Mouse (Mus musculus): ENCODE results near the gene Fbxw8. TPM values are rescaled to one million over a fixed set of nuclear protein-coding genes. Genes with fewer than 3 reads are reported as not detected.

The Fbxw8 gene
- 27.6 and 28.5 TPM in 2 replicates for polyA plus RNA-seq (2014; fragmentation: Nextera tagmentation; extraction: Ambion mirVana)

DNA sequence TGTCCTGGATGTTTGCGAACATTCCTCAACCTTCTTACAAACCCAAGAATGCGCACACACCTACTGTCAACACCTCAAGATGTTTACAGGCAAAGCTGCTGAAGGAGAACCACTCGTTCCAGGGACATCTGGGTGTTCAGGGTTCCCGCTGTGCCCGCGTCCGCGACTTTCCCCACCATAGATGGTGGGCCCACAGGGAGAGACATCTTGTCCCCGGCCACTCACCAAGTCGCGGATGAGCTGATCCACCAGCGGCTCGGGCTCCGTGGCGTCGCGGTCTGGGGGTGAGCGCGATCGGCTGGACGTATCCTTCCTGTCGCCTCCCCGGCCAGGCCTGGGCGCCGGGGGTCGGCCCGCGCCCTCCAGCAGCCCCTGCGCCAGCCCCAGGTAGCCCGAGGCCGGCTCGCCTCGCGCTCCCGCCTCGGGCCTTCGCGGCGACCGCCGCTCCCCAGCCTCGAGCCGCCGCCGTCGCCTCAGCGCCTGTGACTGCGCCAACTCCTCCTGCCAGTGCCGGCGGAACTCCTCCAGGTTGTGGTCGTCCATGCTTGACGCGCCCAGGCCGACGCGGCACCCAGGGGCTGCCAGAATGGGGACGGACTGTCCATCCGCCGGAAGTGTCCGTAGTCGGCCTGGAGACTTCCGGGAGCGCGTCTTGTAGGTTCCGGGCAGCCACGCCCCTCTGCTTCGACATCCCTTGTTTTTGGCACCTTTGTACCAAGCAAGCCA is at the start of gene Fbxw8:
Gene Fbxw8 (minus strand): TSS at position 626 of the 726 bp plus-strand sequence.
- Histone ChIP-seq H3K4me3 (ENCODE audit: low read depth, low read length) (peak within 1 kb of the TSS; percentile 99), H3K9me3 (ENCODE audit: control insufficient read depth, low read length) (no peaks in the 10 kb centered on the region), H3K9ac (ENCODE audit: low read length) (peak within 1 kb of the TSS; percentile 89), H3K27ac (ENCODE audit: low read depth, low read length) (0 out of 2 replicates have a peak within 1 kb of the TSS, but pooled peaks have one; percentile 18), H3K27me3 (ENCODE audit: control insufficient read depth, insufficient read depth, low read length) (no peaks in the 10 kb centered on the region), H3K4me2 (ENCODE audit: low read depth, low read length, severe bottlenecking) (peak within 1 kb of the TSS; percentile 73), H3K36me3 (ENCODE audit: control insufficient read depth, insufficient read depth, low read length) (no peaks in the 10 kb centered on the region), H3K4me1 (replicated peaks; ENCODE audit: control insufficient read depth, insufficient read depth, low read length) (no peaks in the 10 kb centered on the region)
- 1% methylated on average over 66 of the region's 67 CpGs for WGBS
- DNase-seq (ENCODE audit: low spot score) (peak; percentile 94), ATAC-seq (replicated peaks; ENCODE audit: low FRiP score) (peak; percentile 90)

DNA sequence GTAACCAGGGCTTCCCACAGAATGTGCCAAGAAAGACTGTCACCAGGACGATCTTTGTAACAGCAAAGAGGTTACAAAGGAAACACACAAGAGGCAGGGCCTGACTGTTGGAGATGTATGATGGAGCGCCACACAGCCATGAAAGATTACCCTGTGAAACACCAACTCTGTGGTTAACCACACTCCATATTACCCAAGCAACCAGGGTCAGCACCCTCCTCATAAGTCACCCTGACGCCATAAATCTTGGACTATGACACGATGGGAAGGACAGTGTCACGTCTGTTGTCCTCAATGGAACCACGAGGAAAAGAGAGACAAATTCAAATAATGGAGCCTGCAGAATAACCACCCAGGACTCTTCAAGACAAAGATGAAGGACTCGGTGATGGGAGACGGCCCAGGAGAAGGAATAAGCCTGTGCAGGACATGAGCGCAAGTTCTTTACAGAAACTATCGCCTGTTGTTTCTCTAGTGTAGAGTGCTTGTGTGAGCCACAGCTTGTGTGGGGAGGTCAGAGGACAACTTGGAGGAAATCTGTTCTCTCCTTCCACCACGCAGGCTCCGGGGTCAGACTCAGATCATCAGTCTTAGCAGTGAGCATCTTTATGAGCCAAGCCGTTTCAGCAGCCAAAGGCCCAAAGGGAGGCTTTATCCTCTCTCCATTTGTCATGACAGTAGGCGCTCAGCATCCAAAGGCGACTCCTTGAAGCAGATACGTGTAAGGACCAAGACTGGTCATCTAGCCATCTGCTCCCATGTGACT is 49.6 kb upstream of the Fbxw8 start:
- ATAC-seq (replicated peaks; ENCODE audit: low FRiP score) = no peak
- no peaks in the 10 kb centered on the region for H3K27me3 ChIP-seq (ENCODE audit: control insufficient read depth, insufficient read depth, low read length)
- H3K9me3 ChIP-seq (ENCODE audit: control insufficient read depth, low read length) = no peaks in the 10 kb centered on the region
- no peak overlapping the region for H3K4me2 ChIP-seq (ENCODE audit: low read depth, low read length, severe bottlenecking)
- DNase-seq (ENCODE audit: low spot score) = no peak
- WGBS = 88% methylated on average over 16 of the region's 16 CpGs
- H3K36me3 ChIP-seq (ENCODE audit: control insufficient read depth, insufficient read depth, low read length) = no peaks in the 10 kb centered on the region
- no peak overlapping the region for H3K4me3 ChIP-seq (ENCODE audit: low read depth, low read length)
- H3K9ac ChIP-seq (ENCODE audit: low read length) = no peak overlapping the region
- no peak overlapping the region for H3K27ac ChIP-seq (ENCODE audit: low read depth, low read length)
- no peaks in the 10 kb centered on the region for H3K4me1 ChIP-seq (replicated peaks; ENCODE audit: control insufficient read depth, insufficient read depth, low read length)

GRCm38 (mm10) chr5:118199670-118200069 is 44.4 kb upstream of the Fbxw8 start:
- Histone ChIP-seq H3K4me1 (replicated peaks; ENCODE audit: control insufficient read depth, insufficient read depth, low read length) (no peaks in the 10 kb centered on the region), H3K36me3 (ENCODE audit: control insufficient read depth, insufficient read depth, low read length) (no peaks in the 10 kb centered on the region), H3K9me3 (ENCODE audit: control insufficient read depth, low read length) (no peaks in the 10 kb centered on the region), H3K4me2 (ENCODE audit: low read depth, low read length, severe bottlenecking) (no peak overlapping the region), H3K4me3 (ENCODE audit: low read depth, low read length) (no peak overlapping the region), H3K9ac (ENCODE audit: low read length) (no peak overlapping the region), H3K27me3 (ENCODE audit: control insufficient read depth, insufficient read depth, low read length) (no peaks in the 10 kb centered on the region), H3K27ac (ENCODE audit: low read depth, low read length) (no peak overlapping the region)
- DNase-seq (ENCODE audit: low spot score) (no peak), ATAC-seq (replicated peaks; ENCODE audit: low FRiP score) (no peak)
- 72% methylated on average over 5 of the region's 5 CpGs for WGBS

- no peak overlapping the region for H3K4me3 ChIP-seq (ENCODE audit: low read depth, low read length)
- 76% methylated on average over 13 of the region's 13 CpGs for WGBS
- no peaks in the 10 kb centered on the region for H3K27me3 ChIP-seq (ENCODE audit: control insufficient read depth, insufficient read depth, low read length)
- H3K4me1 ChIP-seq (replicated peaks; ENCODE audit: control insufficient read depth, insufficient read depth, low read length) = no peaks in the 10 kb centered on the region; the same call in 1 of the 2 replicates
- ATAC-seq (replicated peaks; ENCODE audit: low FRiP score) (no peak), DNase-seq (ENCODE audit: low spot score) (no peak)
- no peaks in the 10 kb centered on the region for H3K9me3 ChIP-seq (ENCODE audit: control insufficient read depth, low read length)
- H3K9ac ChIP-seq (ENCODE audit: low read length) = no peak overlapping the region
- H3K4me2 ChIP-seq (ENCODE audit: low read depth, low read length, severe bottlenecking) = no peak overlapping the region
- no peaks in the 10 kb centered on the region for H3K36me3 ChIP-seq (ENCODE audit: control insufficient read depth, insufficient read depth, low read length)
- H3K27ac ChIP-seq (ENCODE audit: low read depth, low read length) = no peak overlapping the region
Measured at GRCm38 (mm10) chr5:118197421-118197820, 42.2 kb upstream of the Fbxw8 start.

- Histone ChIP-seq H3K9ac (ENCODE audit: low read length) (no peak overlapping the region), H3K4me2 (ENCODE audit: low read depth, low read length, severe bottlenecking) (no peak overlapping the region), H3K4me1 (replicated peaks; ENCODE audit: control insufficient read depth, insufficient read depth, low read length) (peaks cover 6% of the 10 kb centered on the region; the same call in 1 of the 2 replicates), H3K4me3 (ENCODE audit: low read depth, low read length) (no peak overlapping the region), H3K27ac (ENCODE audit: low read depth, low read length) (no peak overlapping the region), H3K36me3 (ENCODE audit: control insufficient read depth, insufficient read depth, low read length) (no peaks in the 10 kb centered on the region), H3K27me3 (ENCODE audit: control insufficient read depth, insufficient read depth, low read length) (no peaks in the 10 kb centered on the region), H3K9me3 (ENCODE audit: control insufficient read depth, low read length) (no peaks in the 10 kb centered on the region)
- no peak for DNase-seq (ENCODE audit: low spot score)
- WGBS = 12% methylated on average over 18 of the region's 18 CpGs
- no peak for ATAC-seq (replicated peaks; ENCODE audit: low FRiP score)
Measured at GRCm38 (mm10) chr5:118192221-118192620, 37.0 kb upstream of the Fbxw8 start.

- Histone ChIP-seq H3K9me3 (ENCODE audit: control insufficient read depth, low read length) (no peaks in the 10 kb centered on the region), H3K4me2 (ENCODE audit: low read depth, low read length, severe bottlenecking) (no peak overlapping the region), H3K9ac (ENCODE audit: low read length) (no peak overlapping the region), H3K27ac (ENCODE audit: low read depth, low read length) (no peak overlapping the region), H3K4me1 (replicated peaks; ENCODE audit: control insufficient read depth, insufficient read depth, low read length) (peaks cover 6% of the 10 kb centered on the region; the same call in 1 of the 2 replicates), H3K27me3 (ENCODE audit: control insufficient read depth, insufficient read depth, low read length) (no peaks in the 10 kb centered on the region), H3K4me3 (ENCODE audit: low read depth, low read length) (no peak overlapping the region), H3K36me3 (ENCODE audit: control insufficient read depth, insufficient read depth, low read length) (no peaks in the 10 kb centered on the region)
- no peak for ATAC-seq (replicated peaks; ENCODE audit: low FRiP score)
- no peak for DNase-seq (ENCODE audit: low spot score)
- 87% methylated on average over 9 of the region's 9 CpGs for WGBS
Measured at GRCm38 (mm10) chr5:118190491-118190890, 35.2 kb upstream of the Fbxw8 start.

DNA sequence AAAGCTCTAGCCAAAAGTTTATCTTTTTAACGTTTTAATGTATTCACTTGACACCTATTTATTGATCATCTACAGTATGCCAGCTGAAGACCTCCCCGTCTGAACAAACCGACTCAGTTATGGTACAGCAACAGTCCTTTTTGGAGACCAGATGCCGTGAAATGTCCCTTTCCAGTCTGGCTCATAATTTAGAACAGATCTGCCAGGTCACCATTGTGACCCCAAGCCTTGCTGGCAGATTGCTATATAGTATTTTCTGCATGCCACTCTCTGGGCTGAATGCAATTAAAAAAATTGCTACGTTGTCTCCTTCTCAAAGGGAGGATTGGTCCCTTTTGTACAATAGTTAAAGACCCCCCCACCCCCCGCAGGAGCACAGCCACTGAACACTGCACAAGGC is 33.1 kb upstream of the Fbxw8 start:
- ATAC-seq (replicated peaks; ENCODE audit: low FRiP score) = no peak
- no peaks in the 10 kb centered on the region for H3K27me3 ChIP-seq (ENCODE audit: control insufficient read depth, insufficient read depth, low read length)
- no peaks in the 10 kb centered on the region for H3K36me3 ChIP-seq (ENCODE audit: control insufficient read depth, insufficient read depth, low read length)
- 69% methylated on average over 6 of the region's 6 CpGs for WGBS
- peaks cover 6% of the 10 kb centered on the region; the same call in 1 of the 2 replicates for H3K4me1 ChIP-seq (replicated peaks; ENCODE audit: control insufficient read depth, insufficient read depth, low read length)
- no peaks in the 10 kb centered on the region for H3K9me3 ChIP-seq (ENCODE audit: control insufficient read depth, low read length)
- H3K4me3 ChIP-seq (ENCODE audit: low read depth, low read length) = no peak overlapping the region
- H3K27ac ChIP-seq (ENCODE audit: low read depth, low read length) = no peak overlapping the region
- no peak for DNase-seq (ENCODE audit: low spot score)
- no peak overlapping the region for H3K9ac ChIP-seq (ENCODE audit: low read length)
- H3K4me2 ChIP-seq (ENCODE audit: low read depth, low read length, severe bottlenecking) = no peak overlapping the region

- no peak overlapping the region for H3K4me2 ChIP-seq (ENCODE audit: low read depth, low read length, severe bottlenecking)
- WGBS = 76% methylated on average over 9 of the region's 9 CpGs
- no peaks in the 10 kb centered on the region for H3K36me3 ChIP-seq (ENCODE audit: control insufficient read depth, insufficient read depth, low read length)
- ATAC-seq (replicated peaks; ENCODE audit: low FRiP score) (no peak), DNase-seq (ENCODE audit: low spot score) (no peak)
- H3K4me1 ChIP-seq (replicated peaks; ENCODE audit: control insufficient read depth, insufficient read depth, low read length) = peaks cover 5% of the 10 kb centered on the region; the same call in 1 of the 2 replicates
- H3K9ac ChIP-seq (ENCODE audit: low read length) = no peak overlapping the region
- no peak overlapping the region for H3K27ac ChIP-seq (ENCODE audit: low read depth, low read length)
- no peaks in the 10 kb centered on the region for H3K27me3 ChIP-seq (ENCODE audit: control insufficient read depth, insufficient read depth, low read length)
- H3K4me3 ChIP-seq (ENCODE audit: low read depth, low read length) = no peak overlapping the region
- H3K9me3 ChIP-seq (ENCODE audit: control insufficient read depth, low read length) = no peaks in the 10 kb centered on the region
Measured at GRCm38 (mm10) chr5:118186903-118187633, 31.8 kb upstream of the Fbxw8 start.

All from forebrain, embryonic 11.5 days (tissue).